Comparison of ENCODE assay signal across 33 mouse cellular contexts in the genomic region with DNA sequence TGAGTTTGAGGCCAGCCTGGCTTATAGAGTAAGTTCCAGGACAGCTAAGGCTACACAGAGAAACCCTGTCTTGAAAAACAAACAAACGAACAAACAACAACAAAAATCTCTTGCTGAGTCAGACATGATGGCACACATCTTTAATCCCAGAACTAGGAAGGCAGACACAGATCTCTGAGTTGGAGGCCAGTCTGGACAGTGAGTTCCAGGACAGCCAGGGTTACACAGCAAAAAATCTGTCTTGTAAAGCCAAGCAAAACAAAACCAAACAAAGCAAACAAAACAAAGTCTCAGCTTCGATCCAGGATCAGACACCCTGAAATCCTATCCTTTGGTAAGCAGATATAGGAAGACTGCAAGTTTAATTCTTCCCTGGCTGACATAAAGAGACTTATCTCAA. TPM values are rescaled to one million over a fixed set of nuclear protein-coding genes. Genes with fewer than 3 reads are reported as not detected.
"Had no signal": no experiment of that assay in that cellular context is flagged by ENCODE, and none has a peak within 500 bp of the region (broad histone marks: within the 10 kb centered on the region; RNA-seq: fewer than 3 reads in every experiment).

No protein-coding gene starts in this region.

- H3K9me3 ChIP-seq: embryonic facial prominence, embryonic 10.5 days; embryonic facial prominence, embryonic 12.5 days; embryonic facial prominence, embryonic 13.5 days; embryonic facial prominence, embryonic 15.5 days; forebrain, embryonic 10.5 days; forebrain, embryonic 12.5 days; forebrain, embryonic 13.5 days; forebrain, embryonic 15.5 days had no signal

- H3K4me2 ChIP-seq: embryonic facial prominence, embryonic 12.5 days; embryonic facial prominence, embryonic 13.5 days; embryonic facial prominence, embryonic 15.5 days; forebrain, embryonic 12.5 days; forebrain, embryonic 13.5 days; forebrain, embryonic 15.5 days had no signal

- H3K4me1 ChIP-seq: embryonic facial prominence, embryonic 15.5 days; forebrain, embryonic 12.5 days had no signal

- H3K9ac ChIP-seq: embryonic facial prominence, embryonic 12.5 days; embryonic facial prominence, embryonic 13.5 days; embryonic facial prominence, embryonic 15.5 days; forebrain, embryonic 12.5 days; forebrain, embryonic 13.5 days; forebrain, embryonic 15.5 days; forebrain, postnatal 0 days had no signal

- DNase-seq: cerebellum, adult 8-10 months; cerebellum, adult 9-10 months; cerebellum, adult 9-11 months; cerebellum, postnatal 10 days; cerebellum, postnatal 14 days; cerebellum, postnatal 25 days; cerebellum, postnatal 36 days; embryo, embryonic 11 days; forebrain, postnatal 0 days; gastrocnemius, adult 2 months; gastrocnemius, postnatal 10 days; gastrocnemius, postnatal 14 days; gastrocnemius, postnatal 25 days; gastrocnemius, postnatal 36 days; heart, adult 2 months had no signal

- H3K36me3 ChIP-seq: embryonic facial prominence, embryonic 10.5 days; embryonic facial prominence, embryonic 12.5 days; embryonic facial prominence, embryonic 13.5 days; embryonic facial prominence, embryonic 15.5 days; forebrain, embryonic 10.5 days; forebrain, embryonic 12.5 days; forebrain, embryonic 15.5 days had no signal

- H3K27ac ChIP-seq: embryonic facial prominence, embryonic 12.5 days; embryonic facial prominence, embryonic 13.5 days; embryonic facial prominence, embryonic 15.5 days; forebrain, embryonic 10.5 days; forebrain, embryonic 12.5 days; forebrain, embryonic 13.5 days; forebrain, embryonic 15.5 days; gastrocnemius, adult 2 months; heart, adult 2 months had no signal

- H3K27me3 ChIP-seq: embryonic facial prominence, embryonic 12.5 days; embryonic facial prominence, embryonic 13.5 days; embryonic facial prominence, embryonic 15.5 days; forebrain, embryonic 12.5 days; forebrain, embryonic 13.5 days; forebrain, embryonic 15.5 days had no signal

- ATAC-seq: forebrain, embryonic 13.5 days; forebrain, embryonic 14.5 days; forebrain, embryonic 15.5 days; forebrain, embryonic 16.5 days; forebrain, postnatal 0 days had no signal

- H3K4me3 ChIP-seq: embryonic facial prominence, embryonic 10.5 days; embryonic facial prominence, embryonic 12.5 days; embryonic facial prominence, embryonic 13.5 days; embryonic facial prominence, embryonic 15.5 days; erythroblast, embryonic 14.5 days; forebrain, embryonic 10.5 days; forebrain, embryonic 12.5 days; forebrain, embryonic 13.5 days; forebrain, embryonic 15.5 days; gastrocnemius, adult 2 months; heart, adult 2 months had no signal

RNA-seq across cellular contexts. Expression of a gene that starts 11.0 kb away (rescaled TPM):
- total RNA-seq: common myeloid progenitor, adult 5-6 weeks; granulocyte monocyte progenitor cell, adult 5-6 weeks had no signal
- polyA plus RNA-seq: embryonic facial prominence, embryonic 10.5 days; embryonic facial prominence, embryonic 11.5 days; erythroblast, embryonic 14.5 days; forebrain, embryonic 10.5 days; forebrain, embryonic 11.5 days had no signal

RNA-seq across cellular contexts. Expression of a gene that starts 54.0 kb away (rescaled TPM):
- total RNA-seq: gastrocnemius, adult 18-20 months; gastrocnemius, adult 2 months; gastrocnemius, adult 8-10 months; gastrocnemius, postnatal 10 days; gastrocnemius, postnatal 14 days; gastrocnemius, postnatal 25 days; gastrocnemius, postnatal 4 days; granulocyte monocyte progenitor cell, adult 5-6 weeks had no signal
- polyA plus RNA-seq: erythroblast, embryonic 14.5 days; forebrain, embryonic 13.5 days had no signal
